Mouse (Mus musculus): ENCODE results near the gene 2010300C02Rik. TPM values are rescaled to one million over a fixed set of nuclear protein-coding genes. Genes with fewer than 3 reads are reported as not detected.

The 2010300C02Rik gene
- polyA plus RNA-seq, 1 experiment: 10.7 TPM

DNA sequence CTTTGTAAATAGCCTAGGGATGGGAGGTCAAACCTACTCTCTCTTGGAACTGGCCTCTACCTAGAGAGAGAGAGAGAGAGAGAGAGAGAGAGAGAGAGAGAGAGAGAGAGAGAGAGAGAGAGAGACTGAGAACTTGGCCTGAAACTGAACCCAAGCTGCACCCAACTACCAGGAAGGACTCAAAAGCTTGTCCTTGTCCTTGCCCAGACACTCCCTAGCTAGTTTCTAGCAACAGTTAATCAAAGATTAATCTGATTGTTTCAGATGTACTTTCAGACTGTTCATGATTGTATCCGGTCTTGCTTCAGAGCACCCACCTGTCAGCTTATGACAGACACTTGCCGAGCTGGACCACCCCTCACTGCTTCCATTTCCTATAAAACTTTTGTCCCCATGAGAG lies 153.5 kb downstream of the 2010300C02Rik start:
- no peaks in the 10 kb centered on the region for H3K36me3 ChIP-seq (replicated peaks; ENCODE audit: low read length)
- peaks cover 7% of the 10 kb centered on the region; the same call in 1 of the 2 replicates for H3K9me3 ChIP-seq
- H3K4me1 ChIP-seq: peaks cover 3% of the 10 kb centered on the region; the same call in 1 of the 2 replicates
- TF ChIP-seq FLI1 (IDR thresholded peaks at IDR 0.05; ENCODE audit: low read length) (no peak), GATA1 (IDR thresholded peaks at IDR 0.05; ENCODE audit: borderline replicate concordance, low read length) (no peak)
- H3K27me3 ChIP-seq (replicated peaks): peaks cover 9% of the 10 kb centered on the region
- no peak overlapping the region for H3K4me3 ChIP-seq (replicated peaks)

DNA sequence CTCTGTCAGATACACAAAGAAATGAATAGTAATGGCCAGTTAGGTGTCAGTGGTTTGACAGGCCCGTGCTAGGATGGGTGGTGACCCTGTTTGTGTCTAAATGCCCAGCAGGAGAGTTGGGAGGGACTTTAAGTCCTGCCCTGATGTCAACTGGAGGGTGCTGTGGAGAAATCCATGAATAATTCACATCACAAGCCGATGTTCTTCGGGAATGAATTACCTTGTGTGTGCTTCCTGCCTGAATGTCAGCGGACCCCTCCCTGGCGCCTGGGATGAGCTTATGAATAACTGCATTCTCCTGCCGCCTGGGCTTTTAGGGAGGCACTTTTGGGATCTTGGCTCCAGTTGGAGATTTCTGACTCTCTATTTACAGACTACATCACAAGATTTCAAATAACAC lies 154.5 kb downstream of the 2010300C02Rik start:
- Histone ChIP-seq H3K36me3 (replicated peaks; ENCODE audit: low read length) (no peaks in the 10 kb centered on the region), H3K27me3 (replicated peaks) (peaks cover 8% of the 10 kb centered on the region)
- no peak for TF ChIP-seq FLI1 (IDR thresholded peaks at IDR 0.05; ENCODE audit: low read length)
- TF ChIP-seq GATA1 (IDR thresholded peaks at IDR 0.05; ENCODE audit: borderline replicate concordance, low read length): no peak

DNA sequence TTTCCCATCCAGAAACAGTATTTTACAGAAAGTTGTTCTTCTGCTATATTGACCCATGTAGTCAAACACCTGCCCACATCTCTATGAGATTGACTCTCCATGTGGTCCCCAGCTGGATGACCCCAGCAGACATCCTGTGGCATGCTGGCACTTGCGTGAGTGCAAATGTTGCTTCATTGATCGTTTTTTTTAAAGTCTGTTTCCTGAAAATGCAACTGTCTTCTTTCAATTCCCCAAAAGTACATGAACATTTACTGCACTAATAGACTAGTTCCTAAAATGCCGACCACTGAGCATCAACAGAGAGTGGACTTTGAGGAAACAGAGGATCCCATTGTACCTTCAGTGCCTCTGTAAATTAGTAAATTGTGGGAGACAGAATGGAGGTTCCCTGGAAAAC lies 157.9 kb downstream of the 2010300C02Rik start:
- Histone ChIP-seq H3K4me1 (peaks cover 3% of the 10 kb centered on the region; the same call in 1 of the 2 replicates), H3K36me3 (replicated peaks; ENCODE audit: low read length) (no peaks in the 10 kb centered on the region), H3K27me3 (replicated peaks) (peaks cover 10% of the 10 kb centered on the region), H3K9me3 (peaks cover 10% of the 10 kb centered on the region; the same call in 1 of the 2 replicates), H3K4me3 (replicated peaks) (no peak overlapping the region)
- no peak for TF ChIP-seq GATA1 (IDR thresholded peaks at IDR 0.05; ENCODE audit: borderline replicate concordance, low read length)
- TF ChIP-seq FLI1 (IDR thresholded peaks at IDR 0.05; ENCODE audit: low read length): no peak

More for the DNA sequence above, 154.5 kb downstream of the 2010300C02Rik start:
- Histone ChIP-seq H3K9me3 (peaks cover 10% of the 10 kb centered on the region; the same call in 1 of the 2 replicates), H3K4me1 (peaks cover 3% of the 10 kb centered on the region; the same call in 1 of the 2 replicates), H3K4me3 (replicated peaks) (no peak overlapping the region)

Other genes starting within 250 kb of the 2010300C02Rik start
- gene Mgat4a, start 179.1 kb downstream of the 2010300C02Rik start, polyA plus RNA-seq (2012; ENCODE audit: insufficient read depth, low replicate concordance): 0.27 and 0.30 TPM in 2 replicates
- gene Tsga10, start 146.3 kb upstream of the 2010300C02Rik start, polyA plus RNA-seq (2012; ENCODE audit: insufficient read depth, low replicate concordance): 0.35 TPM in 1 of 2 replicates, not detected in the other
- gene Lipt1, start 151.7 kb upstream of the 2010300C02Rik start, polyA plus RNA-seq (2012; ENCODE audit: insufficient read depth, low replicate concordance): not detected in 2 replicates
- gene Mitd1, start 170.3 kb upstream of the 2010300C02Rik start, polyA plus RNA-seq (2012; ENCODE audit: insufficient read depth, low replicate concordance): 3.0 and 10.0 TPM in 2 replicates
- gene Mrpl30, start 170.4 kb upstream of the 2010300C02Rik start, polyA plus RNA-seq (2012; ENCODE audit: insufficient read depth, low replicate concordance): 6.9 and 19.0 TPM in 2 replicates
- not detected in 2 replicates for gene Lyg2, start 196.4 kb upstream of the 2010300C02Rik start, polyA plus RNA-seq (2012; ENCODE audit: insufficient read depth, low replicate concordance)
- not detected in 2 replicates for gene Lyg1, start 237.7 kb upstream of the 2010300C02Rik start, polyA plus RNA-seq (2012; ENCODE audit: insufficient read depth, low replicate concordance)